Mouse (Mus musculus): ENCODE results near the gene Gli3.

The Gli3 gene

GRCm38 (mm10) chr13:15462830-15463491 is at the start of gene Gli3:
TSS of gene Gli3 (plus strand) at chr13:15463235.
- peak; percentile 21 for DNase-seq

GRCm38 (mm10) chr13:15421182-15421750 is 41.8 kb upstream of the Gli3 start:
- no peak for DNase-seq

GRCm38 (mm10) chr13:15442002-15442401 is 21.0 kb upstream of the Gli3 start:
- DNase-seq: no peak

- no peak for DNase-seq
Observed at GRCm38 (mm10) chr13:15444312-15444711, 18.7 kb upstream of the Gli3 start.

GRCm38 (mm10) chr13:15445591-15445990 is 17.4 kb upstream of the Gli3 start:
- DNase-seq: no peak

GRCm38 (mm10) chr13:15446004-15446403 is 17.0 kb upstream of the Gli3 start:
- no peak for DNase-seq

GRCm38 (mm10) chr13:15446782-15447564 is 16.1 kb upstream of the Gli3 start:
- DNase-seq: no peak

- no peak for DNase-seq
Observed at GRCm38 (mm10) chr13:15450941-15451340, 12.1 kb upstream of the Gli3 start.

- no peak for DNase-seq
Observed at GRCm38 (mm10) chr13:15457841-15458240, 5.2 kb upstream of the Gli3 start.

GRCm38 (mm10) chr13:15461926-15462325 is 1.1 kb upstream of the Gli3 start:
- no peak for DNase-seq

GRCm38 (mm10) chr13:15463492-15464080 is 551 bp downstream of the Gli3 start:
- DNase-seq: no peak

GRCm38 (mm10) chr13:15464081-15464526 is 1.1 kb downstream of the Gli3 start:
- DNase-seq: no peak

- DNase-seq: no peak
Observed at GRCm38 (mm10) chr13:15464741-15465250, 1.8 kb downstream of the Gli3 start.

GRCm38 (mm10) chr13:15466496-15466895 is 3.5 kb downstream of the Gli3 start:
- DNase-seq: no peak

GRCm38 (mm10) chr13:15467409-15467808 is 4.4 kb downstream of the Gli3 start:
- no peak for DNase-seq

GRCm38 (mm10) chr13:15468421-15468820 is 5.4 kb downstream of the Gli3 start:
- no peak for DNase-seq

- DNase-seq: no peak
Observed at GRCm38 (mm10) chr13:15470056-15470455, 7.0 kb downstream of the Gli3 start.

- no peak for DNase-seq
Observed at GRCm38 (mm10) chr13:15472712-15473111, 9.7 kb downstream of the Gli3 start.

GRCm38 (mm10) chr13:15474393-15474792 is 11.4 kb downstream of the Gli3 start:
- DNase-seq: no peak

GRCm38 (mm10) chr13:15486033-15486891 is 23.2 kb downstream of the Gli3 start:
- no peak for DNase-seq

- DNase-seq: no peak
Observed at GRCm38 (mm10) chr13:15487334-15487733, 24.3 kb downstream of the Gli3 start.

- DNase-seq: no peak
Observed at GRCm38 (mm10) chr13:15488065-15488464, 25.0 kb downstream of the Gli3 start.

All from kidney, adult 11 months (tissue).